Mouse (Mus musculus) midbrain, postnatal 0 days (tissue): ENCODE data around the gene Herc3. TPM values are rescaled to one million over a fixed set of nuclear protein-coding genes. Genes with fewer than 3 reads are reported as not detected.

ENCODE experiments used
- ATAC-seq: fragments of 200-750 bp; cut with Nextera tagmentation; 2 replicates; pipeline ENCODE4 v1.8.0; 2017; ENCODE audit warnings: moderate number of reproducible peaks, mild to moderate bottlenecking, moderate TSS enrichment, moderate library complexity; ENCODE audit not compliant: low FRiP score
- DNase-seq: peaks from one replicate; pipeline ENCODE4 v3.0.0-alpha.2; 2015; ENCODE audit warnings: low spot score
- H3K27ac ChIP-seq: fragments of 300-500 bp; sonication (generic); 2 replicates; pipeline ENCODE4 v1.5.1; 2014; ENCODE audit warnings: low read depth, mild to moderate bottlenecking, low read length, mixed read lengths
- H3K27me3 ChIP-seq: fragments of 300-500 bp; sonication (generic); 2 replicates; pipeline ENCODE4 v1.6.1; 2014; ENCODE audit warnings: low read length, control low read depth, mixed read lengths; ENCODE audit not compliant: insufficient read depth
- H3K36me3 ChIP-seq: fragments of 300-500 bp; sonication (generic); 2 replicates; pipeline ENCODE4 v1.6.1; 2014; ENCODE audit warnings: low read length, control low read depth, mixed read lengths; ENCODE audit not compliant: insufficient read depth
- H3K4me1 ChIP-seq: fragments of 300-500 bp; sonication (generic); 2 replicates; pipeline ENCODE4 v1.6.1; 2014; ENCODE audit warnings: mild to moderate bottlenecking, control low read depth, antibody characterized with exemption, low read length, mixed read lengths; ENCODE audit not compliant: insufficient read depth
- H3K4me2 ChIP-seq: fragments of 300-500 bp; sonication (generic); 2 replicates; pipeline ENCODE4 v1.6.1; 2014; ENCODE audit warnings: low read depth, mild to moderate bottlenecking, low read length, mixed read lengths; ENCODE audit not compliant: poor library complexity, severe bottlenecking
- H3K4me3 ChIP-seq: fragments of 300-500 bp; sonication (generic); 2 replicates; pipeline ENCODE4 v1.5.1; 2014; ENCODE audit warnings: low read depth, mild to moderate bottlenecking, low read length, moderate library complexity
- H3K9ac ChIP-seq: fragments of 300-500 bp; sonication (generic); replicated peaks from 2 replicates; pipeline ENCODE4 v1.6.1; 2014; ENCODE audit warnings: mild to moderate bottlenecking, low read length, moderate library complexity, mixed read lengths; ENCODE audit not compliant: poor library complexity, severe bottlenecking
- H3K9me3 ChIP-seq: fragments of 300-500 bp; sonication (generic); 2 replicates; pipeline ENCODE4 v1.6.1; 2016; ENCODE audit warnings: low read length, control low read depth
- CTCF ChIP-seq: IDR thresholded peaks from 2 replicates; pipeline ENCODE4 v1.5.1; 2016; ENCODE audit warnings: antibody characterized with exemption, mild to moderate bottlenecking
- WGBS: fragments of 180-500 bp; shearing (Covaris S2); extraction: QIAGEN DNeasy Blood & Tissue Kit; methylation state at CpG from one replicate; pipeline ENCODE4 v1.1.7; 2014; 5-methylcytosine and 5-hydroxymethylcytosine counted together
- polyA plus RNA-seq: library from polyadenylated mRNA; unstranded; fragments of >200 nt; fragmentation: Nextera tagmentation; extraction: Ambion mirVana; gene quantifications from 2 replicates; pipeline ENCODE4 v1.2.1, GENCODE M21; 2015
- total RNA-seq: library from RNA; depleted of rRNA; stranded (reverse); fragments of >200 nt; gene quantifications from 2 replicates; pipeline ENCODE4 v1.2.3, GENCODE M21; 2014

Gene Herc3
- total and polyA plus RNA-seq, 2 experiments from 2014 or later, result 34.2 to 153 TPM

GRCm38 (mm10) chr6:58951128-58951992 is 120.1 kb downstream of the Herc3 start:
- TF ChIP-seq CTCF, result no peak
- Histone ChIP-seq H3K4me2 (no peak overlapping the region), H3K4me3 (no peak overlapping the region), H3K4me1 (no peaks in the 10 kb centered on the region), H3K27ac (no peak overlapping the region), H3K9me3 (no peaks in the 10 kb centered on the region), H3K36me3 (peaks cover 16% of the 10 kb centered on the region), H3K9ac (no peak overlapping the region), H3K27me3 (no peaks in the 10 kb centered on the region)
- no peak for DNase-seq
- ATAC-seq, result no peak
- WGBS, result 76% methylated on average over 2 of the region's 2 CpGs

GRCm38 (mm10) chr6:58960523-58960922 is 129.3 kb downstream of the Herc3 start:
- Histone ChIP-seq H3K9me3 (no peaks in the 10 kb centered on the region), H3K27me3 (no peaks in the 10 kb centered on the region), H3K36me3 (0 out of 2 replicates have a peak, but pooled peaks cover 4% of the 10 kb centered on the region), H3K4me1 (no peaks in the 10 kb centered on the region), H3K4me2 (no peak overlapping the region), H3K4me3 (no peak overlapping the region), H3K27ac (no peak overlapping the region), H3K9ac (no peak overlapping the region)
- TF ChIP-seq CTCF, result no peak
- DNase-seq, result no peak
- no peak for ATAC-seq
- WGBS, result 86% methylated on average over 2 of the region's 2 CpGs

- H3K4me3 ChIP-seq, result no peak overlapping the region
- H3K9ac ChIP-seq, result no peak overlapping the region
- TF ChIP-seq CTCF, result no peak
- DNase-seq, result no peak
- H3K4me2 ChIP-seq, result no peak overlapping the region
- no peaks in the 10 kb centered on the region for H3K36me3 ChIP-seq
- H3K9me3 ChIP-seq, result no peaks in the 10 kb centered on the region
- H3K4me1 ChIP-seq, result no peaks in the 10 kb centered on the region
- H3K27ac ChIP-seq, result no peak overlapping the region
- no peak for ATAC-seq
- no peaks in the 10 kb centered on the region for H3K27me3 ChIP-seq
- 85% methylated on average over 5 of the region's 5 CpGs for WGBS
These were observed 131.4 kb downstream of the Herc3 start for GRCm38 (mm10) chr6:58962691-58963090.

GRCm38 (mm10) chr6:58964091-58964490 is 132.8 kb downstream of the Herc3 start:
- WGBS, result 91% methylated on average over 2 of the region's 2 CpGs
- Histone ChIP-seq H3K27me3 (no peaks in the 10 kb centered on the region), H3K4me2 (no peak overlapping the region), H3K4me3 (no peak overlapping the region), H3K27ac (no peak overlapping the region), H3K9ac (no peak overlapping the region), H3K36me3 (peaks cover 5% of the 10 kb centered on the region; the same call in 1 of the 2 replicates), H3K9me3 (no peaks in the 10 kb centered on the region), H3K4me1 (no peaks in the 10 kb centered on the region)
- TF ChIP-seq CTCF, result no peak
- no peak for ATAC-seq
- DNase-seq, result no peak

- H3K4me3 ChIP-seq, result no peak overlapping the region
- ATAC-seq (no peak; the same call in 1 of the 2 replicates), DNase-seq (no peak)
- no peaks in the 10 kb centered on the region for H3K9me3 ChIP-seq
- no peak for TF ChIP-seq CTCF
- H3K27ac ChIP-seq, result no peak overlapping the region
- no peaks in the 10 kb centered on the region for H3K27me3 ChIP-seq
- H3K9ac ChIP-seq, result no peak overlapping the region
- H3K4me1 ChIP-seq, result no peaks in the 10 kb centered on the region
- H3K4me2 ChIP-seq, result no peak overlapping the region
- peaks cover 5% of the 10 kb centered on the region; the same call in 1 of the 2 replicates for H3K36me3 ChIP-seq
These were observed 133.3 kb downstream of the Herc3 start for GRCm38 (mm10) chr6:58964565-58964964.

GRCm38 (mm10) chr6:58965071-58965831 is 134.0 kb downstream of the Herc3 start:
- no peaks in the 10 kb centered on the region for H3K27me3 ChIP-seq
- DNase-seq (peak; percentile 51), ATAC-seq (no peak; the same call in 1 of the 2 replicates)
- peak overlapping the region; percentile 2; the same call in 1 of the 2 replicates for H3K4me2 ChIP-seq
- 39% methylated on average over 12 of the region's 12 CpGs for WGBS
- no peak overlapping the region for H3K27ac ChIP-seq
- TF ChIP-seq CTCF, result no peak
- no peaks in the 10 kb centered on the region for H3K9me3 ChIP-seq
- H3K36me3 ChIP-seq, result peaks cover 5% of the 10 kb centered on the region; the same call in 1 of the 2 replicates
- H3K4me1 ChIP-seq, result no peaks in the 10 kb centered on the region
- H3K4me3 ChIP-seq, result no peak overlapping the region
- no peak overlapping the region for H3K9ac ChIP-seq
